Mouse (Mus musculus): ENCODE measurements around the gene Myg1.

- TF ChIP-seq CTCF (conservative IDR thresholded peaks at IDR 0.05; ENCODE audit: low read length) (no peak), POU5F1 (IDR thresholded peaks at IDR 0.05; ENCODE audit: borderline replicate concordance, low read length) (no peak)
Measured at GRCm38 (mm10) chr15:102346444-102346843, 14.9 kb downstream of the Myg1 start.
